Mouse (Mus musculus) liver, adult 2 months (tissue): Measurements from ENCODE around the gene Gm29427.

Source experiments
- CTCF ChIP-seq: fragments of 200-500 bp; IDR thresholded peaks from 2 replicates; pipeline ENCODE4 v1.5.1; 2011; ENCODE audit warnings: low read depth, low read length, control low read depth
- POLR2A ChIP-seq: fragments of 200-500 bp; IDR thresholded peaks from 2 replicates; pipeline ENCODE4 v1.6.1; 2011; ENCODE audit warnings: low read length, control low read depth; ENCODE audit not compliant: insufficient read depth; ENCODE audit errors: extremely low read depth

DNA sequence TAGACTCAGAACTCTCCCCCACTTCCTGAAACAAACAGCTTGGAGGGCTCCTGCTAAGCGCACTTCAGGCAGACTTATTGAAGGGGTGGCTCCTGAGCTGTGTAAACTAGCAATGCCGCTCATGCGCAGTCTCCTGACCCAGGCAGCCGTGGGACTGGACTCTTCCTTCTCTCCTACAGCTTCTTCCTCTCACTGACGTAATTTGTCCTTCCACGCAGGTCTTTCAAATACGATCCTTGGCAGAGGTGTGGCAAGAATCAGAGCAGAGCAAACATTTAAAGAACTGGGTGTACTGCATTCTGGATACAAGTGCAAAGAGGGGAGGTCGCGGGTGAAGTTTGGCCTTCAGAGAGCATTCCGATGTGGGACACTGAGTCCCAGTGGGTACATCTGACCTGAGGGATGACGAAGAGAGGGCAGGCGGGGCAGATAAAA, 48.4 kb upstream of the Gm29427 start:
- TF ChIP-seq CTCF (no peak), POLR2A (peak; percentile 38; the same call in 1 of the 2 replicates)
